Mouse (Mus musculus) kidney, postnatal 25 days (tissue): ENCODE results near the gene 2310061I04Rik.
"Not testable (repeated sequence)": the region's sequence is repeated elsewhere in the genome, so short reads cannot be mapped to it uniquely, and the experiment has no call there.

Experiments used
- DNase-seq, 2 experiments: peaks; one replicate each; pipeline ENCODE4 v3.0.0; 2021; ENCODE audit warnings: mixed read lengths in 2 of 2

2310061I04Rik gene

DNA sequence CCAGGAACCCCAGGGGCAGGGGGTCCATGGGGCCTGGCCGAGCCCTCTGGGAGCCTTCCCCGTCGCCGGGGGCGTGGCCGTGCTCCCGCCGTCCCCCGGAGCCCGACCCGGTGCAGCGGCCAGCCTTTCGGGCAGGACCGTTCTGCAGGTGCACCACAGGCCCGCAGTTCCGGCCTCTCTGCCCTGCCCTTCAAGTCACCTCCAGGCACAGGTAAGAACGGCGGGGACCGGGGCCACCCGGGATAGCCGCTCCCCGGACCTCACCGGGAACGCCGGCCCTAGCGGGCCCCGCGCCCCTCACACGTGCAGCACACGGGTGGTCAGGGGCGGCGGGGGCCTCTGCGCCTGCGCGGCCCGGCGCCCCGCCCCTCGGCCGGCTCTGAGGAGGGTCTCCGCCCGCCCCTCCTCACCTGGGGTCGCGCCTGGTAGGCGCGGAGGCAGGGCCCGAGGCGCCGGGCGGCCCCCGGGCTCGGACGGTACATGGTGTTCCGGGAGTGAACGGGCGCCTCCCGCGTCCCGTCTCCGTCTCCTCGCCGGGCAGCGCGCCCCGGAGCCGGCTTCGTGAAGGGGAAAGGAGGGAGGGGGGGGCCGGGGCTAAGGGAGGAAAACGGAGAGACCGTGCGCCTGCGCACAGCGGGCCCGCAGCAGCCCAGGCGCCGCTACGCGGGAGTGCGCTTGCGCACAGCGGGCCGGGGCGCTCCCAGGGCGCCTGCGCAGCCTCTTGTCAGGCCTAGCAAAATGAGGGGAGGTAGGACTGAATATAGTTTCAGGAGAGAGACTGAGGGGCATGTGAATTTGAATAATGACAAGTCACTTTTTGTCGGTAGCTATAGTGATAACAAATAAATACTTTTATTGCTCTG is at the start of gene 2310061I04Rik:
Gene 2310061I04Rik (minus strand): TSS at position 651 of the 863 bp plus-strand sequence.
- peak; percentile 90 to 95 for DNase-seq

DNA sequence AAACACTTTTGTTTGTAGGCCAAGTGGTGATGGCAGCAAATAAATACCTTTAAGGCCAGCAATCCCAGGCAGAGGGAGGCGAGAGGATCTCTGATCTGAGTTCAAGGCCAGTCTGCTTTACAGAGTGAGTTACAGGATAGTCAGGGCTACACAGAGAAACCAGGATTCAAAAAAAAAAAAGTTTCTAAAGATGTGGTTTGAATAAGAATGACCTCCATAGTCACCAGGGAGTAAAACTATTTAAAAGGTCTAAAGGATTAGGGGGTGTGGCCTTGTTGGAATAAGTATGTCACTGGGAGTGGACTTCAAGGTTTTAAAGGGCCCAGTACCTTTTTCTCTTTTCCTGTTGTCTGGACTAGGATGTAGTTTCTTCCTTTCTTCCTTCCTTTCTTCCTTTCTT is 42.7 kb upstream of the 2310061I04Rik start:
- no peak for DNase-seq

DNA sequence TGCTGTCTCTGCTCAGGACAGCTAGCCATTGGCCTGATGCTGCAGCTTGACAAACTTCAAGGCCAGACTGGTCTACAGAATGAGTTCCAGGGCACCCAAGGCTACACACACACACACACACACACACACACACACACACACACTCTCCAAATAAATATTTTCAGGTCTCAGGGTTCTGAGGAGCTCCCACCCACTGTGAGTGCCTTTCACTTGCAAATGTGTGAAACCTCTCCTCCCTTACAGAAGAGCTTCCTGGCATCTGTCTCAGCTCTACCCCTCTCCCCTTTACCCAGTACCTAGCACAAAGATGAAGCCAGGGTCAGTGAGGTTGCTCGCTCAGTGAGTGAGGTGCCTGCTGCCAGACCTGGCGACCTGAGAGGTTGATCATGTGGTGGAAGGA is 41.9 kb upstream of the 2310061I04Rik start:
- no peak for DNase-seq

DNA sequence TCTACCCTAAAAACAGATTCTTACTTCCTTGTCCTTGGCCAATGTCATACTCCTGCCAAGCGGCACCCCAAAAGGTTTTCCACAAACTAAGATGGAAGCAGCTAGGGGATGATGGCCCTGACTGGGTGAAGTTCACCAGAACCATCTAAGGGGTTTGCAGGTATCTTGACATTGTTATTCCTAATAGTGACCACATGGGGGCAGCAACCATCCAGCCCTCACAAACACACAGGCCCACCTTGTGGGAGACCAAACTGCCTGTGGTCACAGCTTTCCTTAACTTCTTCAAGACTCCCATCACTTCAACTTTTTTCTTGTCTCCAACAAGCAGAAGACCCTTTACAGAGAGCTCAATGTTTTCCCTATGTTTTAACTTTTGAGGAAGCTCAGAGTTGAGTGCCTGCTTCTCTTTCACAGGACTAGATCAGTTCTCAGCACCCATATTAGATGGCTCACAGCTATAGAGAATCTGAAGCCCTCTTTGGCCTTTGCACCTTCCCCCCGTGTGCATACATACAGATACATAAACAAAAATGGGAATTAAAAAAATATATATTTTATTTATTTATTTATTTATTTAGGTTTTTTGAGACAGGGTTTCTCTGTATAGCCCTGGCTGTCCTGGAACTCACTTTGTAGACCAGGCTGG is 40.6 kb upstream of the 2310061I04Rik start:
- peak; percentile 53 to 57 for DNase-seq

DNA sequence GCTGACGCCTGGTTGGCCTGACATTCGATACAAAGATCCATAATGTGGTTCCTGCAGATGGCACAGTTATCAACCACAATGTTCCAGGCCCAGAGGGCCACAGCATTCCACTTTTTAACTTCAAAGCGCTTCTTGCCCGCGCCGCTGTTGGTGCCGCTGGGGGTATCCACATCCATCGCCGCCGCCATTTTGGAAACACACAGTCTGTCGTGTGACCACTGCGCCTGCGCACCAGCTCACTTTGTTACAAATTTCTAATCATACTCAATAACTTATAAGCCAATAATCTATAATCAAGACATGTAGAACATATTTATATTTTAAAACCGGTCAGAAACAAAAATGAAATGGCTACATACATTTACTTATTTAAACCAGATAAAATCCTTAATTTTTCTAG is 38.5 kb upstream of the 2310061I04Rik start:
- DNase-seq = not testable (repeated sequence)

DNA sequence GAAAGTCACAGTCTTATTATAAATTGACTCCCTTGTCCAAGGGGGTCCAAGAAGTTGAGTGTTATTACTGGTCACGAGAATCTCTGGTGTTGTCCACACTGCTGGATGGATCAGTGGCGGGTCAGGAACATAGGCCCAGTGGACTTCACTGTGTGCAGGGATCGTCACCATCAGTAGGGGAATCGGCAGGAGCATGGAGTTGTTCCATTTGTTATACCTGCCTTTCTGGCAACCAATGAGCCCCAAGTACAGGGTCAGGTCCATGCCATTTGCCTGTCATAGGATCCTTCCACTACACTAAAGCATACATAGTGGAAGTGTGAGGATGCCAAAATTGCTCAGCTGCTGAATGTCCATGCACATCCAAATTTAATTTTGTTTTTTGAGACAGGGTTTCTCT is 35.4 kb upstream of the 2310061I04Rik start:
- DNase-seq = no peak

DNA sequence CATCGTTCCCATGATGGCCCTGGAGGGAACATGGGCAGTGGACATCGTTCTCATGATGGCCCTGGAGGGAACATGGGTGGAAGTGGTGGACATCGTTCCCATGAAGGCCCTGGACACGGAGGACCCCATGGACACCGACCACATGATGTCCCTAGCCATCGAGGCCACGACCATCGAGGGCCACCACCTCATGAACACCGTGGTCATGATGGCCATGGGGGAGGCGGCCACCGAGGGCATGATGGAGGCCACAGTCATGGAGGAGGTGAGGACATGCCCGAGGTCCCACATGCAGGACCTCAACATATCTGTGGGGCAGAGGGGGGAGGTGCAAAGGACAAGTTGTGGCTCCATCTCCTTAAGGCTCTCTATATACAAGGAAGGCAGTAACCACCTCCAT is 33.4 kb upstream of the 2310061I04Rik start:
- DNase-seq = peak in 1 of 2 experiments; percentile 33

DNA sequence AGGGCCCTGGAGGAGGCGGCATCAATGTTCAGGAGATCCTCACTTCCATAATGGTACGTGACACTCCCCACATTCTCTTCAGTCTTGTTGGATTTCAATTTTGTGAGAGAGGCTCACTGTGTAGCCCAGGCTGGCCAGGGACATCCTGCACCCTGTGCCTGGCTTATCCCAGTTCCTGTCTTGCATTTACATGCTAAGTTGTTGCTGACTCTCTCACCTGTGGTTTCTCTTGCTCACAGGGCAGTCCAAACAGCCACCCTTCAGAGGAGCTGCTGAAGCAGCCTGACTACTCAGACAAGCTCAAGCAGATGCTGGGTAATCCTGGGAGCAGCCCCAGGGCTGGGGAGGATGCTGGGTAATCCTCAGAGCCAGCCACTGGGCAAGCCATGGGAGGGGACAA is 32.3 kb upstream of the 2310061I04Rik start:
- no peak for DNase-seq

DNA sequence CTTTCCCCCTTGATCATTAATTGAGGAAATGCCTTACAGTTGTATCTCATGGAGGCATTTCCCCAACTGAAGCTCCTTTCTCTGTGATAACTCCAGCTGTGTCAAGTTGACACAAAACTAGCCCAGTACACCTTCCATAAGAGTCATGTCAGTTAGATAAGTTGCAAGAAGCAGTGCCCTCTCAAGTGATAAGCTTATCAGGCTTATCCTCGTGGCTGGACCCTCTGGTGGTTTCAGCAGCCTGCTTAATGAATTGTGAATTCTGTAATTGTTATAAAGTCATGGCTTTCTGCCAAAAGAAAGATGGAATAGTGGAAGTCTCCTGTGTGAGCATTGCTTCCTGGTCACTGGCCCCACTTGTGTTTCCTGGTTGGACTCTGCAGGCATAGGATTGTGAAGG is 30.2 kb upstream of the 2310061I04Rik start:
- no peak for DNase-seq

DNA sequence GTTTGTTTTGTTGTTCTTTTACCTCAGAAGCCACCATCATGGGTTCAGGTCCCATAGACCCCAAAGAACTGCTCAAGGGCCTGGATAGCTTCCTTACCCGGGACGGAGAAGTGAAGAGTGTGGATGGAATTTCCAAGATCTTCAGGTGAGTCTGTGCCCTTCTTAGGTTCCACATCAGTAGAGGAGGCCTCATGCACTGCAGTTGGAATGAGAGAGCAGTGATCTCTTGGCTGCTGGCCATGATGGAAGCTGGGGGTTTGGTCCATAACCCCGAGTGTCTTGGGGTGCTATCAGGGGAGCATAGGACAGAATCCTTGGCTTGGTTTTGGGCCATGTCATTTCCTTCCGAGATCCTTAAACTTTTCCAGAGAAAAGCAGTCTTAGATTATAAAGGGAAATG is 26.1 kb upstream of the 2310061I04Rik start:
- peak; percentile 32 to 41 for DNase-seq

DNA sequence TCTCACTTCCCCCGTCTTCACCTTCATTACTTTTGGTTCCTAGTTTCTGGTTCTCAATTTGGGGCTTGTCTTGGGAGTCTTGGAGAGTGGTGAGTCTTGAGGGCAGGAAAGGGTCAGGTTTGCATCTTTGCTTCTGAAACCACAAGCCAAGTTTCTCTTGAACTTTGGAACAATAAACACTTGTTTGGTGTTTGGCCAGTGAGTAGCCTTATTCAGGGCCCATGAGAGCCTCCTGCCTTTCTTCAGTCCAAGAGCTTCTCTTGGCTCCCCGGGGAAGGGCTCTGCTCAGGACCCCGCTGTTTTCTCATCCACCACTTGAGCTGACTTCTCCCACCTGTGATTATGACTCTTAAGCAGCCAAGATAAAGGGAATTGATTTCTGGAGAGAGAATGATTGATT is 25.3 kb upstream of the 2310061I04Rik start:
- DNase-seq = peak in 1 of 2 experiments; percentile 34

DNA sequence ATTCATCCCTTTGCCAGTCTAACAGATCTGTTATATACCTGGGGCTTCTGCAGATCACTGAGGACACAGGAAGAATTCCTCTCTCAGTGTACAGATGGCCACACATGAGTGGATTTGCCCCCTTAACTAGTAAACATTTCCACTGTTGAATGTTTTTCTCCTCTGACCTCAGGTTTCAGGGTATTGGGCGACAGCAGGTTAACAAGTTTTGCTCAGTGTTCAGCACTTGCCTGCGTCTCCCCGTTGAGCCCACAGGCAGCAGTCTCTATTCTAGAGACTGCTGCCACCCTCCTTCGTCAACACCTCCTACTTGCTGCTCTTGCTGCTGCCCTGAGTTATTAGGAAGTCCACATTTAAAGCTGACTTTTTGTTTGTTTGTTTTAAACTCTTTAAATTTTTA is 24.5 kb upstream of the 2310061I04Rik start:
- DNase-seq = no peak

DNA sequence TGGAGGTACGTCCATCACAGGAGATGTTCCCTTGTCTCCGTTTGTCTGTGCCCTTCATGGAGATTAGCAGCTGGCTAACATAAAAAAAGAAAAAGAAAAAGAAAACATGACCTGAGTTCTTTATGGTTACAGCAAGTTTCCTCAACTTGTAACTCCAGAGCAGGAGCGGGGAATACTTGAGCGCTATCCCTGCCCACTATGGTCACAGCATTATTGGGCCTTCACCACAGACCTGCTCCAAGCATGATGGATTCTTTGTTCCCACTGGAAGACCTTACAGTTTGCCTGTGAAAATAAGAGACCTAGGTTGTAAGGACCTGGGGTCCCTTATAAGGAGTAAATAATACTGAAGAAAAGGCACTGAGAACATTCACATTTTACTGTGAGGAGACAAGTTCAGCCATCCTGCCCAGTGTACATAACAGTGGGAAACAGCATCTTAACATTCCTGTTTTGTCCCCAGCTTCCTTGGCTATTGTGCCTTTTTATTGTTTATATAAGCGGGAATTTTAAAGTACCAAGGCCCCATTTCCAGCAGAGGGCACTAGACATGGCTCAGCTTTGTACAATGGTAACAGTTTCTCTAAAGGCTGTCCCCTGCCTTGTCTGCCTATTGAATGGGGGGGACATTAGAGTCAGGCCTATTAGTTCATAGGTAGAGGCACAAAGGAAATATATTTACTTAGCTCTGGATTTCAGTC is 23.8 kb upstream of the 2310061I04Rik start:
- peak; percentile 50 for DNase-seq

DNA sequence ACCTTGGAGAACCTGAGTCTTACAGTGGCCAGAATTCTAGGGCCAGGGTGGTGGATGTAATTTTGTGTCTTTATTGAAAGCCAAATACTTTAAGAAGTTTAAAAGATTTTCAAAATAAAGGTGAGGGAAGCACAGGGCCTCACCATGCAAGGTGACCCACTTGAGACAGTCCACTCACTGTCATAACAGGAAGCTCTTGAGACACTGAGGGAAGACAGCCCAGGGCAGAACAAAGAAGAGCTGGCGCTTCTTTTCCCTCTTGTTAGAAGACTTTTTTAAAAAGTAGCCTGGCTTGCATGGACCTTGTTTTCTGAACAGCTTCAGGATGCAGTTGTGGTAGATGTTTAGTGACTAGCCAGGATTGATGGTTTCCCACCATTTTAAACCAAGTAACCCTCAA is 23.2 kb upstream of the 2310061I04Rik start:
- peak in 1 of 2 experiments; percentile 37 for DNase-seq

DNA sequence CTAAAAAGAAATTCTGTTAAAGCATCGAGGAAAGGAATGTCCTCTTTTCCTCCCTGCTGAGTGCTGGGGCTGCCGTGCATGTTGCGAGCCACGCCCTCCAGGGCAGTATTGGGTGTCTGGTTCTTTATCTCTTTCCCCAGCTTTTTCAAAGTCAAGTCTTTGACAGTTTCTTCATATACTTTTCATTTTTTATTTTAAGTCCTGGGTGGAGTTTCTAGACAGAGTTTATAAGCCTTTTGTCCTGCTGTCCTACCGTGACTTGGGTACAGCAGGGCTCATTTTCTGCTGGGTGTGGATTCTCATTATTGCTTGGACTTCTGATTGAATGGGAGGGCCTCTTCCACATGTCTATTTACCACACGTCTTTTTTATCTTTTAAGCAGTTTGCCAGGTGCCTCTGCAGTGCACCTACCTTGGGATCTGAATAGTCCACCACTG is 22.7 kb upstream of the 2310061I04Rik start:
- peak in 1 of 2 experiments; percentile 39 for DNase-seq

DNA sequence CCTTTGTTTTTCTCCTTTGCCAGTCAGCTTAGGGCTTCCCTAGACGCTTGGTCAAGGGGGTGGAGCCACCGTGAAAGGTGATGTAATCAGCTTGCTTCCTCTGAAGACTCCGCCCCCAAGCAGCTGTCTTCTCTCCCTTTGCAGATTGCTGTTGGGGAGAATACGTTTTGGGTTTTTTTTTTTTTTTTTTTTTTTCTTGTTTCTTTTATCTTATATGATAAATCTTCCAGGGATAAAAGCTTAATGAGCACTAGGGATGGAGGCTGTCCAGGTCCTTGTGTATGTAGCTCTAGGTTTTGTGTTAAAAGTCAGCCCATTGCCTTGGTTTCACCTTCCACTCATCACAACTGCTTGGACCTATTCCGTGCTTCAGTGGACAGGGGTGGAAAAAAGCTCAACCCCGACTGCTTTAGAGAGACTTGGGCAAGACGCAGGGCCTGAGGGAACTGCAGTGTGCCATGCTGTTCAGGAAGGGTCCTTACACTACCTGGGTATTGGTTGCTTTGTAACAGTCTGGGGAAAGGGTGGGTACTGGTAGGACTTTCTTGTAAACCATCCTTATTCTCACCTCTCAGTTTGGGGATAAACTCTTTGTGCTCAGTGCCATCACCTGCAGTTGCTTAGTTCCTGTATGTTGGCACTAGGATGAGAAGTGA is 22.0 kb upstream of the 2310061I04Rik start:
- DNase-seq = peak; percentile 98 to 99

DNA sequence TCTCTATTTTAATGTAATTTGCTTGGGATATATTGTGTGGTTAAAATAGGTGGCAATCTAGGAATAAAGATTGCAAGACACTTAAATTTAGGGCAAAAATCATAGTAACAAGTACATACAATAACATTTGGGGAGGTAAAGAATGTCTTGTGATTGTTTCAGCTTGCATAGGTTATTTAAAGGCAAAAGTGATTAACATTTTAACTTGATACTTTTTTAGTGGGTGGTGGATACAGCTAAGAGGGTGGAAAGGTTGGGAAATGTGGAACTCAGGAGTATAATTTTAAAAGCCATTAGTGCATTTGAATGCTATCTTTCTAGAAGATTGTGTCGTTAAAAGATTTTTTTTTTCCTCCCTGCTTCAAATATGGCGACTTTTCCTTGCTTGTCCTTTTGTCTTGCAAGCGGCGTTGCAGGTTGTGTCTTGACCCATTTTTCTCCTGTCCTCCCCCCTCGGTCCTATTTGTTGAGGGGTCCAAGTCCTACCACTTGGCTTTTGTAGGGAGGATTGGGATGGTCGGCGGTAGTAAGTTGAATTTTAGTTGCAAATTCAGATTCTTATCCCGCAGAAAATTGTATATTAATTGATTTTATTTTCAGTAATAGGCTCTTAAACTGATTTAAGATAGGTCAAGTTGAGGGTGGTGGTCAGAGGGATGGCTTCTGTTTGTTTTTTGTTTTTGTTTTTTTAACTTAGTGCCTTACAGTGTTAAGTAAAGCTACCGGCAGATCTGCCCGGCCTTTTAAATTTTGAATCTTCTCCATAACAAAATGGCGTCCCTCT is 21.2 kb upstream of the 2310061I04Rik start:
- peak; percentile 49 to 67 for DNase-seq

DNA sequence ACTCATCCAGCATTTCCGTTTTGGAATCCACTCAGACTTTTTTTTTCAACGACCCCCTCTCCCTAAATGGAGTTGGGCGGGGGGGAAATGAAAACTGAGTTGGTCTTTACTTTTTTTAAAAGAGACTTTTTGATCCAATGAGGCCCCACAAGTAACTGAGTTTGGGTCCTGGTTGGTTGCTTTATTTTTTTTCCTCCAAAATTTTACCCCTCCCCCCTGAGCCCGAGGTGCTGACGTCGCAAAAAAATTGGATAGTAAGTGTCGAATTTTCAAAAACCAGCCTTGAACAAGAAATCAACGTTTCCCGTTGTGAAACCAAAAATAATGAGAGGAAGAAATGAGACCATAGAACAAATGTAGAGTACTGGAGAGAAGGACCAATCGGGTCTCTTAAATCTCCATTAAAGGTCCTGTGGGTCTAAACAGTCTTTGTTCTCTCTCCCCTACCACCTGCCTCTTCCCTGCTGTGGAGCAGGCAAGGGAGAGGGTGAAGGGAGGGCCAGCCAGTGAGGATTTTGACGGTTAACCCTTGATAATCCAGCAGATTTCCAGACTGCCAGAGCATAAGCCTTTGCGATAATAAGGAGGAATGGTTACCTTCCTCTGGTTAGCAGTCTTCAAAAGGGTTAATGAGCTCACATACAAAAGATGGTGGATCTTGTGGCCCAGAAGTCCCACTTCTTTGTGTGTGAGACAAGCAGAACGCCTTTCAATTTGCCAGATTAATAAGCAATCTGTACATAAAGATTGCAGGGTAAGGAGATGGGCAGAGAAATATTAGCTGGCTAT is 20.4 kb upstream of the 2310061I04Rik start:
- peak in 1 of 2 experiments; percentile 42 for DNase-seq

DNA sequence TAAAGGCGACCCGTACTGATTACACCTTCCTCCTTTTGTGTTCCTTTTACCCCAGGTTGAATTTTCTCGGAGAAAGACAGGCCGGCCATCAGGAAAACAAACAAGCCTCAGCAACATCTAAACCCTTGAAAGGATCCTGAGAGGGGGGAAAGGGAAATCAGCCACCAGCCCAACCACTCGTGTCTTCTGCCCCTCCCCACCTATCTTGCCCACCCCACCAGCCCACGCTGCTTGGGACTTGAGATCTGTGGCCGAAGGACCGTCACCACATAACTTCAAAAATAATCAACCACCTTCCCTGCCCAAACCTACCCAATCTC is 19.9 kb upstream of the 2310061I04Rik start:
- DNase-seq = peak; percentile 31 to 64

DNA sequence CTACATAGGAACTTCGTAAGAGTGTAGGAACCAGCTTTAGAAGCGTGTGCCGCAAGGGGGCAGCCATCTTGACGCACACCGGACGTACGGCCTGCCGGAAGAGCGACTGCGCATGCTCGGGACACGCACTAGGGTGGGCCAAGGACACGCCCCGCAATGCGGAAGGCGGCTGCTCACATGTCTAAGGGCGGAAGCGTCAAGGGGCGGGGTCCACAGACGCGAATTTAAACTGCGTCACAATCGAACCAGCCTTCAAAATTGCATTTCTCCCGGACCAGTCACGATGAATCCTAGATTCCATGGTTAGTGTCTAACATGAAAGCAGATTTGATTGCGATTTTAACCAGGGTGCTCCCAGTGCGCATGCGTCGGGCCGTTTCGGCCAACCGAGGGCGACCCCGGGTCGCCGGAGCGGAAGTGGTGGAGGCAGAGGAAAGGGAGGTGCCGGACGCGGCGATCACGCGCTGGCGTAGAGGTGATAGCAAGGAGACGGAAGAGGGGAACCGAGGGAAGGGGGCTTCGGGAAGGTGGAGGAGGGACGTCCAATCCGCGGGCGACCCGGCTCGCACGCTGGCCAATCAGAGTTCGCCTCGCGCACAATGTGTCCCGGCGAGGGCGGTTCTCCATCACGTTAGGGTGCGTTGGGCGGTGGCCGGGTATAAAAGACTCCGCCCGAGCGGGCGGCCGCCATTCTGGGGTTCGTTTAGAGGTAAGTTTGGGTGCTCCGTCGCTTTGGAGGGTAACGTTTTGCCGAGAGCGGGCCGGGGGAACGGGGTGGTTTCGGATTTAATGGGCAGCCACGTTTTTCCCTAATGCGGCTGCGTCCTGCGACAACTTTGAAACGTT is 19.3 kb upstream of the 2310061I04Rik start, which contains the start of the genes Mrps18b and Ppp1r10:
Gene Mrps18b (minus strand): TSS at position 93 of the 846 bp plus-strand sequence.
Gene Ppp1r10 (plus strand): TSS at position 138 of the 846 bp plus-strand sequence.
- peak; percentile 98 to 100 for DNase-seq
